Mouse (Mus musculus) T-helper 17 cell (primary cell): Measurements from ENCODE around the gene Hnrnpul2.

Experiments
- in situ Hi-C, 2 experiments: fragments of 300-600 bp; cut with MboI, MseI; formaldehyde crosslinking; loops; 1 replicate in 1 of 2; 2 replicates in 1 of 2; pipeline ENCODE4 v1.15.1; 2025; ENCODE audit warnings: high pct_unique_total_duplicates in 2 of 2

The Hnrnpul2 gene

DNA sequence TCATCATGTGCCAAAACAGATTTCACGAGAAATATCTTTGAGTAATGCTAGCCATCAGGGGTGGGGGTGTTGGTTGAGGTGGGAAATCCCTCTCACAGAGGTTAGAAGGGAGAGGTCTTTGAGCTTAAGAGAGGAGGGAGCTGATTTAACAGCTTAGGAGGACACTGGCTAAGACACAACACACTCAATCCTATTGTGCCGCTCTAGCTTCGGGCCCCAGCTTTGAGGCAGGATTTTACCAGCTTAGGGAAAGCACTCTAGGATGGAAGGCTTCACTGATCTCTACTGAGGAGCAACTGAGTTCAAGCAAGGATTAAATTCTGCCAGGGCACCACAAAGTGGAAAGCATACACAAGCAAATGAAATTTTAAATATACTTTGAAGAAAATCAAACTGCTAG is 2.8 kb upstream of the Hnrnpul2 start:
- in situ Hi-C loops, result loop anchor here in 1 of 2 experiments (5.0 to 10.0 kb wide), 2 partner anchors 80 to 1242 kb away; partner anchors contain the start of gene Ganab

- in situ Hi-C loops, result loop anchor here in 1 of 2 experiments (5.0 to 10.0 kb wide), 2 partner anchors 79 to 1244 kb away; partner anchors contain the start of gene Ganab
Observed at GRCm38 (mm10) chr19:8818301-8818798, 1.5 kb upstream of the Hnrnpul2 start.

DNA sequence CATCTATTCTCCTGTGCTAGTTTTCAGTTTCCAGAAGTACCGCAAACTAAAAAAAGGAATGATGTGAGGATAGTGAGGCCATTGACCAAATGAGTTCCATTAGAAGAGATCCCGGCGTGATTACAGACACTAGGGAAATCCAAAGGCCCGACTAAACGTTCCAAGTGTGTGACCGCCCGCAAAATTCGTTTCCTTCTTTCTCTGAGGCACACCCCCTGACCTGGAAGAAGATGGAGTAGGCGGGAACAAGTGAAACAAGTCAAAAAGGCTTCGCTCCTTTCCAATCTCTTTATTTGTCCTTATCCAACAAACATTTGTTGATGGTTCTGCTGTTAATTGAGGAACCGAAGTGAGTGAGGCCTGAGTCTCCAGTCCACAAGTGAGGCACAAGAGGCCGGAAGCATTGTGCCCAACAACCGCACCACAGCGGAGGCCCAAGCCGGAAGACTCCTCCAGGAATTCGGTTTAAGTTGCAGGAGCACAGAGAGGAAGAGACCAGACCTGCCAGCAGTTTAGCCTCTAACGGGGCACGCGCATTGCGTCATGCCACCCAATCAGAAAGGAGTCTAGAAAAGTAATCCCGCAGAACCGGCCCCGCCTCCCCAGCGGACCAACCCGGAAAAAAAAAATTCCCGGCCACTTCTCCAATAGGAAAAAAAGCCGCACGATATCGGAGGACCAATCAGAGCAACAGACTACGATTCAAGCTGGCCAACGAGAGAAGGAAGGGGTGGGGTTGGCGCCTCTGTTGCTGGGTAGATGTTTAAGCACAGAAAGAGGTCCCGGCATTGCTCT is 812 bp upstream of the Hnrnpul2 start, which contains the start of gene Ttc9c:
TSS of gene Ttc9c (minus strand) at position 533 of the 795 bp plus-strand sequence.
- in situ Hi-C loops, result loop anchor here in 1 of 2 experiments (5.0 to 10.0 kb wide), 2 partner anchors 78 to 1244 kb away; partner anchors contain the start of gene Ganab

DNA sequence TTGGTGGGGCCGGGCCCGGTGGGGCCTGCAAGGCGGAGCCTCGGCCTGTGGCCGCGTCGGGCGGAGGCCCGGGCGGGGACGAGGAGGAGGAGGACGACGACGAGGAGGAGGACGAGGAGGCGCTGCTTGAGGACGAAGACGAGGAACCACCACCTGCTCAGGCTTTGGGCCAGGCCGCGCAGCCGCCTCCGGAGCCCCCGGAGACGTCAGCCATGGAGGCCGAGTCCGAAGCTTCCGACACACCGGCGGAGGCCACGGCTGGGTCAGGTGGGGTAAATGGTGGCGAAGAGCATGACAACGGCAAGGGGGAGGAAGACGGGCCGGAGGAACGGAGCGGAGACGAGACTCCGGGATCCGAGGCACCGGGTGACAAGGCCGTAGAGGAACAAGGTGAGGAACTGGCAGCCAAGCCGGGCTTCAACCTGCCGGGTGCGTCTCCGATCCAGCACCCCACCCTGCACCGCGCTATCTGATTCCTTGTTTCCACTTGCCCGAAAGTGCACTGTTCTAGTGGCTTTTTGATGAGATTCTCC is 680 bp downstream of the Hnrnpul2 start:
- in situ Hi-C loops, result loop anchor here in 1 of 2 experiments (5.0 kb wide), 1 partner anchor 77 kb away; the partner anchor contains the start of gene Ganab

- in situ Hi-C loops, result loop anchor here in 1 of 2 experiments (5.0 kb wide), 1 partner anchor 76 kb away; the partner anchor contains the start of gene Ganab
Observed at GRCm38 (mm10) chr19:8821146-8821545, 1.3 kb downstream of the Hnrnpul2 start.

DNA sequence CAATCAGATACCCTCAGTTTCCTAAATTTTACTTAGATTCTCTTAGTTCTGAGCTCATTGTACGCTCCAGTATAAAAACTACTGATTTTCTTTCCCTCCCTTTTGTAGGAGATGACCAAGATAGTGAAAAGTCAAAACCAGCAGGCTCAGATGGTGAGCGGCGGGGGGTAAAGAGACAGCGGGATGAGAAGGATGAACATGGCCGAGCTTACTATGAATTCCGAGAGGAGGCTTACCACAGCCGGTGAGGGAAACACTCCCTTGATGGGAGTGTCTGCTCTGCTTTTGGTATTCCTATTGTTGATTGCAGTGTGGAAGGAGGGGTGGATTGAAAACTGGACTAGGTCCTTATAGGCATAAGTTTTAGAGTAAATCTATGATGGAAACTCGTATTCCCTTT is 2.9 kb downstream of the Hnrnpul2 start:
- in situ Hi-C loops, result loop anchor here in 1 of 2 experiments (5.0 kb wide), 1 partner anchor 75 kb away; the partner anchor contains the start of gene Ganab

GRCm38 (mm10) chr19:8829660-8830059 is 9.8 kb downstream of the Hnrnpul2 start, which contains the start of gene AC129217.1:
Gene AC129217.1, plus strand, starts transcription at chr19:8829773.
- in situ Hi-C loops, result loop anchor here in 1 of 2 experiments (25.0 kb wide), 1 partner anchor 1033 kb away; no protein-coding TSS in a partner anchor

DNA sequence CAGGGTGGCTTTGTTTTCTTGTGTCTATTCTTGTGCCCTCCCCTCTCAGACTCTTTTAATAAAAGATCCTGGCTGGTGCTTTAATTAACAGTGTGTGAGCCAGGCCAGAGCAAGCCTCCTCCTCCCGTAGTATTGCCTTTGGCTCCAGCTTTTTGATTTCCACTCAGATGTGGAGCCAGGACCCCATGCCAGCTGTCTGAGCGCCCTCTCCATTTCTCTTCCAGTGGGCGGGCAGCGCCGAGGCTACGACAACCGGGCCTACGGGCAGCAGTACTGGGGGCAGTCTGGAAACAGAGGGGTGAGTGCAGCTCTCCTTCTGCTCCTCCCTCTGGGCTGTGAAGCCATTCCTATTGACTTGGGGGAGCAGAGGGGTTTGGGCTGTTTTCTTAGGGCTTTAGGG is 10.9 kb downstream of the Hnrnpul2 start:
- in situ Hi-C loops, result loop anchor here in 1 of 2 experiments (25.0 kb wide), 1 partner anchor 1032 kb away; no protein-coding TSS in a partner anchor

DNA sequence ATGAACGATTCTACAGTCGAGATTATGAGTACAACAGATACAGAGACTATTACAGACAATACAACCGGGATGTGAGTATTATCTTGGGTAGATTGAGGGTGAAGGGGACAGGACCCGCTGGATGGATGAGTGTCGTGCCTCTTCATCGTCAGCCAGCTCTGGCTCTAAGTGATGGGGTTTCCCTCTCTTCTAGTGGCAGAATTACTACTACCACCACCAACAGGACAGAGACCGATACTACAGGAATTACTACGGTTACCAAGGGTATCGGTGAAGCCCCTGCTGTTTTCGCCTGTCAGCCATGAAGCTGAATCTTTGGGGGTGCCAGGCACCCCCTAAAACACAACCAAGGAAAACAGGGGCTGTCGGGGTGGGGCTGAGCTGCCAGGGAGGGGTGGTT is 11.5 kb downstream of the Hnrnpul2 start:
- in situ Hi-C loops, result loop anchor here in 1 of 2 experiments (25.0 kb wide), 1 partner anchor 1031 kb away; no protein-coding TSS in a partner anchor

DNA sequence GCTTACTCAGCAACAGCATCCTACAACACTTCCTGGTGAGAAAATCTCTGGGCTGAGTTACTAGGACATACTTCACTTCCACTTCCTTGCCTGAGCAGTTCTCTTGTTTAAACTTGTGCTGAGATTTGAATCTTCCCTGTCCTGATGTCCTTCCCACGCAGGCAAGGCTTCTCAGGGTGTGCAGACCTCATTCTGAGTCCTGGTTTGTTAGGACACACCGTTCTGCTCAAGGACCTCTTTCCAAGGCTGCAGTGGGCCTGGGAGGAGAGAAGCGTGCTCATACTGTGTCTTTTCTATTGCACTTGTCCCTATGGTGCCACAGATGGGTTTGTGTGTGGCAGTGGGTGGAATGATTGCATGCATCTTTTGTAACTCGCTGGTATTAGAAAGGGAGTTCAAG is 13.2 kb downstream of the Hnrnpul2 start:
- in situ Hi-C loops, result loop anchor here in 1 of 2 experiments (25.0 kb wide), 1 partner anchor 1029 kb away; no protein-coding TSS in a partner anchor

DNA sequence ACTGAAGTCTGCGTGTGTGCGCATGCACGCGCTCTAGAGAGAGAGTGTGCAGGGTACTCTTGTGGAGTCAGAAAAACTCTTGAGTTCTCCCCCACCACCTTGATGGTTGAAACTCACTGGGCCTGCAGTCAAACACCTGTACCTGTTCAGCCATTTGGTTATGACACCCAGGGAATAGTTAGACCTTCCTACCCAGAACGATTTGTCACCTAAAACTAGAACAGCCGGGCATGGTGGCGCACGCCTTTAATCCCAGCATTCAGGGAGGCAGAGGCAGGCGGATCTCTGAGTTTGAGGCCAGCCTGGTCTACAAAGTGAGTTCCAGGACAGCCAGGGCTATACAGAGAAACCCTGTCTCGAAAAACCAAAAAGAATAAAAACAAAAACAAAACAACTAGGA is 16.5 kb downstream of the Hnrnpul2 start:
- in situ Hi-C loops, result loop anchor here in 1 of 2 experiments (5.0 to 25.0 kb wide), 2 partner anchors 36 to 1026 kb away; partner anchors contain the start of gene Ubxn1

DNA sequence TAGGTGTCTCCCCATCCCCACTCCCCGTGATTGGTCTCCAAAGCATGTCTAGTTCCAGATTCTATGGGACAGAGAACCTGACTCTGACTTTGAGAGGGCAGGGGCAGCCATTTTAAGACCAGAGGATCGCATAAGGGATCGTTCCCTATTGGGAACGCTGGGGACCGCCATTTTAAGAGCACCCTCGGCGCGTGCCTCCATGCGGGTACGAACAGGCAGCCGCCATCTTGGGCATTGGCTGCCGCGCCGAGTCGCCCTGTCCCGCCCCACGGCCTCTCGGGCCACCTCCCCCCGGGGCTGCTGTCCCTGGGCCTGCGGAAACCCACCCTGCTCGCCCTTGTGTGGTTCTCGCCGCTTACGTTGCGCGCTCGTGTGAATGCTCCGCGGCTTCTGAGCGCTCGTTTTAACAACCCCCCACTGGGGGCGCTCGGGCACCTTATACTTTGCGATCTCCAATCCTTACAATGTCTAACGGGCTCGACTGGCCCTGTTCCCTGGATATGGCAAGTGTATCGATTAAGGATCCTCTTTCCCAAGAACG is 17.5 kb downstream of the Hnrnpul2 start, which contains the start of gene Bscl2:
TSS of gene Bscl2 (plus strand) at position 217 of the 541 bp plus-strand sequence.
- in situ Hi-C loops, result loop anchor here in 1 of 2 experiments (5.0 to 25.0 kb wide), 2 partner anchors 35 to 1025 kb away; partner anchors contain the start of gene Ubxn1

DNA sequence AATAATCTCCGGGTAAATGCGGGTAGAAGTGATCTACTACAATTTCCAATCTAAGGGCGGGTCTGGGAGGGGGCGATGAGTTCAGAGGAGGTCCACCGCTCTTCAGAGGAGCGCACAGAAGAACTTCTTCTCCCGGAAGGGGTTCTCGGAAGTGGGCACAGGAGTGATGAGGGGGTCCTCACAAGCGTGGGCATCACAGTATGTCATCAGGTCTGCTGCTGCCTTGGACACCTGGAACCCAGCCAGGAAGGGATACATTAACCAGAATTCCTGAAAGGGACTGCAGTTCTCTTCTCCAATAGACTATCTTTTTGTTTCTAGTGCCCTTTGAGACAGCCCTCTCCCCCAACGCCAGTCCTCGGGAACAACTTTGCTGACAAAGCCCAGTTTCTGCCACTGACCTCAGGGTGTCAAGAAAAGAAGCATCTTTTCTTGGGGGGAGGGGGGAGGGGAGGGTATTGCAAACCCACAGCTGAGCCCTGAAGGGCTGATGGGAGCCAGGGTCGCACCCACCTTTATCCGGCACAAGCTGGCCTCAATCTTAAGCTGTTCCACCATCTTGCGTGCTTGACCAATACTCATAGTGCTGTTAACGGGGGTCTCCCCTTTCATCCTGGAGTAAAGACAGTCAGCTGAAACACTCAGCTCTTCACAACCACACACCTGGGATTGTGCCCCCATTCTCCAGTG is 18.4 kb downstream of the Hnrnpul2 start:
- in situ Hi-C loops, result loop anchor here in 1 of 2 experiments (5.0 to 25.0 kb wide), 2 partner anchors 34 to 1024 kb away; partner anchors contain the start of gene Ubxn1

DNA sequence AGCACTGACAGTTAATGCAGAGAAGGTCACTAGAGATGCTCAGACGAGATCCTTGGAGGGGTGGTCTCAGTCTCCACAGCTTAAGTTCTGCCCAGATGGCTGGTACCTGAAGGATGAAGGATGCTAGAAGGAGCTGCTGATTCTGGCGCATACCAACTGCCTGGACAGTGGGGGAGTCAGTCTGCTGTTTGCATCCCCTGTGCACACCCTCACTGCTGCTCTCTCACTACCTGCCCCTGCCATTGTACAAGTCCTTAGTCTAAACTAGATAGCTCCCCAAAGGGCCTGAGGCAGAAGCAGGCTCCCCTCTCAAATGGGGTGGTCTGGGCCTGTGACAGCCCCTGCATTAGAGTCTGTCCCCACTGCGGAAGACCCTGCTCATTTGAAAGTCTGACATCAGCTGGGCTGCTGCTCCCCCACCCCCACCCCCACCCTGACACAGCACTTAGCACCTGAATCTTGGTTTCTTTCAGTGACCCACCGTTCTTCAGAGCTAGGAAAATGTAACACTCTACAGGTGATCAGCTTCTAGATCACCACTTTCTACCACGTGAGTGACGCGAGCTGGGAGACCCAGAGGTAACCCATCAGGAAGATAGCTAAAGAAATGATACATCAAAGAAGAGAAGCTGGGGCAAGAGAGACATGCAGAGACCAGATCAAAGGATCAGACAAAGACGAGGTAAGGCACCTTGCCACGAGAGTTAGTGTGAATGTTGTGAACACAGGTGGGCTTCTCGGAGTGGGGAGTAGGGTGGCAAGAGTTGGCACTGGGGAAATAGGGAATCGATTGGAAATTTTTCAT is 19.5 kb downstream of the Hnrnpul2 start, which contains the start of gene Gng3:
TSS of gene Gng3 (minus strand) at position 92 of the 805 bp plus-strand sequence.
- in situ Hi-C loops, result loop anchor here in 1 of 2 experiments (5.0 to 25.0 kb wide), 2 partner anchors 33 to 1023 kb away; partner anchors contain the start of gene Ubxn1

GRCm38 (mm10) chr19:8839908-8840791 is 20.3 kb downstream of the Hnrnpul2 start:
- in situ Hi-C loops, result loop anchor here in 1 of 2 experiments (5.0 to 25.0 kb wide), 2 partner anchors 32 to 1022 kb away; partner anchors contain the start of gene Ubxn1

- in situ Hi-C loops, result loop anchor here in 1 of 2 experiments (25.0 kb wide), 1 partner anchor 1021 kb away; no protein-coding TSS in a partner anchor
Observed at GRCm38 (mm10) chr19:8841012-8841411, 21.2 kb downstream of the Hnrnpul2 start.

- in situ Hi-C loops, result loop anchor here in 1 of 2 experiments (25.0 kb wide), 1 partner anchor 1019 kb away; no protein-coding TSS in a partner anchor
Observed at GRCm38 (mm10) chr19:8842961-8843360, 23.2 kb downstream of the Hnrnpul2 start.
